Mouse (Mus musculus): ENCODE measurements at regions not wholly inside any gene's neighbourhood (a gene's known extent, or its start where the extent isn't known, plus 50 kb on each side); places are given as distances from the start of the nearest gene placed in this dataset.

- intact Hi-C loops (cut with DNase I): no loop called here
- no peak for DNase-seq (ENCODE audit: extremely low spot score in 1 of 2, low spot score in 2 of 2)
Measured at GRCm38 (mm10) chr8:56202342-56202741, 92.0 kb upstream of the Hpgd start.

DNA sequence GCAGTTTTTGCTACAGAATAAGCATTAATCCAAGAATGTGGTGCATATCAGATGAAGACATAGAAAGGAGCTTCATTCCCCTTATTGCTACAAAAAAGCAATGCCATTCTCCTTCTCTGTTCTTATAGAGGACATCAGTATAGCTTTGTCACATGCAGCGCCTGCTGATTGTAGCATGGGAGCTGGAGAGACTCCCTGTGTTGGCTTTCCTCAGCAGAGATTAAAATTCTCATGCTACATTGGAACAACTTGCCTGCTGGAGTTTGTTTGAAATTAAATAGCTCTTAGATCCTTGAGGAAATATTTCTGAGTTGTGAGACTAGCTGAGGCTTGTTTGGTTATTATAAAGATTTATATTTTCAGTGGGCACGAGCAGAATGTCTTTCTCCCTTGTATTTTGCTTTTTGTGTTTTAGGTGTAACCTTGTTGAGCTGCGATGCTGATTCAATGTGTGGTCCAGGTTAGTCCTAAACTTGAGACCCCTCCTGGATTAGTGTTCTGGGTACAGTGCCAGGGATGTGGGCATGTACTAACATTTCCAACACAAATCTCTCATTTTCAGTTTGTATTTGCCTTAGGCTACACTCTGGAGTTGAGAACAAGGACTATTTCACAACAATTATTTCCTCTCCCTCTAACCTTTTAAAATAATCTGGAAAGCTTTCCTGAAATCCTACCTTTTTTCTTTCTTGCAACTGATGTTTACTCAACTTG is 82.3 kb upstream of the Hpgd start:
- intact Hi-C loops (cut with DNase I): no loop called here
- DNase-seq (ENCODE audit: extremely low spot score in 1 of 2, low spot score in 2 of 2): no peak

GRCm38 (mm10) chr8:56218837-56219236 is 75.5 kb upstream of the Hpgd start:
- intact Hi-C loops (cut with DNase I): no loop called here
- DNase-seq (ENCODE audit: extremely low spot score in 1 of 2, low spot score in 2 of 2): no peak

DNA sequence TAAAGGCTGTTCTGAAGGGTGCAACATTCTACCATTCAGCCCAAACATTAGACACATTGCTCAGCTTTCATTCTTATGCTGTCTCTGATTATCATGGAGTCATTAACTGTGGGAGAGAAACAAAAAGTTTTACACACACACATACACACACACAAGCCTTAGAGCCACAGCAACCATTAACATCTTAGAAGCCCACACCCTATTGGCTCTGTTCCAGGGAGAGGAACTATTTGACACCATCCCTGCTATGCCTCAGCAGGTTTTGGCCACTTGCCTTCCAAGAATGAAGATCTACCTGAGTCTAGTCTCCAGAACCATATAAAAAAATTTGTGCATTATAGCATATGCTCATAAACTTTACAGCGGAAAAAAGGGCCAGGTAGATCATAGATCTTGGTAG is 75.0 kb upstream of the Hpgd start:
- intact Hi-C loops (cut with DNase I): no loop called here
- DNase-seq (ENCODE audit: extremely low spot score in 1 of 2, low spot score in 2 of 2): no peak

DNA sequence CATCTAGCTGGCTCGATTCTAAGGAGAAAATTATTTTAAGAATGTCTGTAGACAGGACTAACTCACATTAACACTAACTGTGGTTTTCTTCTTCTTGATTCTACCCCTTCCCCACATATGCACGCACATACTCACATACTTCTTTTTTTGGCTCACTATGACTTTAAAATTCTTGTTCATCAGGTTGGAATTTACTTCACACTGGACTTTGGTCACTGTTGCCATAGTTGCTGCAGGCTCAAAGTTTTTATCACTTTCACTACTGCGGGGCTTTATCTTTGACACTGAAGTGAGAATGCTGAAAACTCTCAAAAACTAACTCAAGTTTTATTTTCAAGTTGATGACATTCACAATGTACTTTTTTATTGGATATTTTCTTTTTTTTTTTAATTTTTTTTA is 71.4 kb upstream of the Hpgd start:
- intact Hi-C loops (cut with DNase I): no loop called here
- DNase-seq (ENCODE audit: extremely low spot score in 1 of 2, low spot score in 2 of 2): no peak

- intact Hi-C loops (cut with DNase I): no loop called here
- no peak for DNase-seq (ENCODE audit: extremely low spot score in 1 of 2, low spot score in 2 of 2)
Measured at GRCm38 (mm10) chr8:56230645-56231330, 63.6 kb upstream of the Hpgd start.

GRCm38 (mm10) chr8:56231930-56232329 is 62.5 kb upstream of the Hpgd start:
- intact Hi-C loops (cut with DNase I): no loop called here
- DNase-seq (ENCODE audit: extremely low spot score in 1 of 2, low spot score in 2 of 2): peak in 1 of 2 experiments; percentile 25

GRCm38 (mm10) chr8:56232552-56232951 is 61.8 kb upstream of the Hpgd start:
- intact Hi-C loops (cut with DNase I): no loop called here

DNA sequence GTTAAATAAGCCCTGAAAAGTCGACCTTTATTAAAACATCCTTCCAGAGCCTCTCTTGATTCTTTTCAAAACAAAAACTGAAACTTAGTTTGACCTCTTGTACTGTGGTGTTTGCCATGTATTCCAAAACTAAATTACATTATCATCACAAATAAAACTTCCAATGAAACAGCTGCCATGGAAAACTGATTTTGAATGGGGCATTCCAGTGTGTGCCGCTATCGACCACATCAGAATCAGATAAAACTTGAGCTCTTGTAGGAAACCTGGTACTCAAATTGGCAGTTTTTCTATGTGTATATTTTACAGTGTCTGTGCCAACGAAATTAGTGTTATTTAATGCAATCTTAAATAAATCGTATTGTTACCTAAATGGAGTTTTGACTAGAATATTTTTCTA is 60.6 kb upstream of the Hpgd start:
- no peak for DNase-seq (ENCODE audit: extremely low spot score in 1 of 2, low spot score in 2 of 2)
- intact Hi-C loops (cut with DNase I): no loop called here

More at GRCm38 (mm10) chr8:56232552-56232951, 61.8 kb upstream of the Hpgd start:
- no peak for DNase-seq (ENCODE audit: extremely low spot score in 1 of 2, low spot score in 2 of 2)

- DNase-seq (ENCODE audit: extremely low spot score in 1 of 2, low spot score in 2 of 2): no peak
- intact Hi-C loops (cut with DNase I): no loop called here
Measured at GRCm38 (mm10) chr8:56234238-56234637, 60.1 kb upstream of the Hpgd start.

- intact Hi-C loops (cut with DNase I): no loop called here
- DNase-seq (ENCODE audit: extremely low spot score in 1 of 2, low spot score in 2 of 2): no peak
Measured at GRCm38 (mm10) chr8:56243330-56243729, 51.1 kb upstream of the Hpgd start.
